Mouse (Mus musculus) brain, adult 2 months (tissue): ENCODE measurements around the gene Snap47.

Experiments used
- DNase-seq: peaks from one replicate; pipeline ENCODE4 v3.0.0; 2011; ENCODE audit warnings: low read depth, low spot score

The Snap47 gene

DNA sequence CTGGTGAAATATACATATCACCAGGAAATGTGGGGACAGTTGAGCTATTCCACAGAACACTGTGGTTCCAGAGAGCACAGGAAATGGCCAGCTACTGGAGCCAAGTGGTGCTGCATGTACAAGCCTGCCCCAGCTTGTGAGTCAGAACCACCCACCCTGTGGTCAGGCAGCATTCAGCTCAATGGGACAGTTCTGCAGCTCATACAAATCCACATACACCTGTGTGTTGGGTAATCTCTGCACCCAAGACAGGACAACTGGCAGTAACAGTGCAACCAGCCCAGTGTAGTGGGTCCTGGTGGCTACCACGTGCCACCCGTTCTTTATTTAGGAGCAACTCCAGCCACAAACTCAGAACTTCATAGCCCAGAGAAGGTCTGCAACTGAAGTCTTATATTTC lies 29.0 kb downstream of the Snap47 start:
- DNase-seq, result peak; percentile 38

DNA sequence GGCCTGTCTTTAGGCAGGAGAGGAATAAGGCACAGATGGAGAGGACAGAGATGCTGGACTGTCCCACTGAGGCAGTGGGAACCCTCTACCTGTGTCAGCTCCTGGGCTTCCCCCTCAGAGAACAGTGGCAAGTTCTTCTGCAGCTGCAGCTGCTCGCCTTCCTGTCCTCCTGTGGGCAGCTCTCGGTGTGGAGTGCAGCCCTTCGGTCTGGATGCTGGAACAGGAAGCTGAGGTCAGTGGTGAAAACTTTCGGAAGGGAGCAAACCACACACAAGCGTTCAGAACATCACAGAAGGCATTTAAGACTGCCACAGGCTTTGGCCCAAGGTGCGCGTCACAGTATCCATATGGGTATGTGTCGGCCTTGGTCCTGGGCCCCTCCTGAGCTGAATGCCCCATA lies 29.6 kb downstream of the Snap47 start:
- no peak for DNase-seq

DNA sequence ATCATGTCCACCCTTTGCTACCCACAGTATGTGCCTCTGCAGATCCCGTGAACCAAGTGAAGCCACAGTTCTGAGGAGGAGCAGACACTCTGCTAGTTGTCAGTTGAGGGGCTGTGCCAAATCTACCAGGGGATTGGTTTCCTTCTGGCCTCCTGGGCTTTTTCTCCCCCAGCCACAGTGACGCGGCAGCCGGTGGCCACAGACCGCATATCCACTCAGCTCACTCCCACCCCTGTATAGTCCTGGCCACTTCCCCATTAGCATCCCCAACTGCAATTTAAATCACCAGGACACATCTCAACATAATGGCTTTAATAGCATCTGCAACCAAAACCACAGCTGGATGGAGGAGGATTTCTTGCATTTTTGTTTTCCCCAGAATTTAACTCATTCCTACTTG lies 32.3 kb downstream of the Snap47 start:
- DNase-seq, result no peak

DNA sequence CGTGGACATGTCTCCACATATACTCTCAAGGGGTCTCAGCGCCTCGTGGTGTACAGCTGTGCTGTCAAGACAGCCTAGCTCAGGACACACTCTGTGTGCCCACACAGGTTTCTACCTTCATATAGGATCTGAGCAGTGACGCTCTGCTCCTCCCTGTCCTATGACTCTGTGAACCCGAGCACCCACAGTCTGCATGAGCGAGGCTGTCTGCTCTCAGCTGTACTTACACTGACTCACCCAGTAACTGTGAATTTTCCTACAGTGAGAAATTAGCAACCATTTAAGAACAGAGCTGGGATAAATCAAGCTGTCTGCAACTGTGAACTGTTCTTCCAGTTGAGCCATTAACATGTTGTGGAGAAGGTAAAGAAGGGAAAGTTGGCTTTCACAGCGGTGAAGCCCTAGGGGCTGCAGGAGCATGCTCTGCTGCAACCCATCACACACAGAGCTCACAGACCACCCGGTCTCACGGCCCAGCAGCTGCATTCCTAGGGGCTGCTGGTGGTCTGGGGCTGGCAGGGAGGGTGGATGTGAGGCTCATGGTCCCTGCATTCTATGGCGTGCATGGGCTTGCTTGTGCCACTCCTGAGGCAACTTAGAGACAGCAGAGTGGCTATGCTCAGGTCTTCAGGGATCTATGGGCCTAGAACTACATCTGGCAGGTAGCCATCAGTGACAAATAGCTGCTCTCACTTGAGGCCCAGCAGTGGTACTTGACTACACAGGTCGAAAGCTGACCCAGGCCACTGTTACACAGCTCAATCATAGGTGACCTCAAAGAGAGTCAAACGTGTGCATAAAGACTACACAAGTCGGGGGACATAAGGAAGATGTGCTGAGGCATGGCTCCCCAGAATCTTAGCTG lies 37.8 kb downstream of the Snap47 start:
- peak; percentile 82 for DNase-seq

DNA sequence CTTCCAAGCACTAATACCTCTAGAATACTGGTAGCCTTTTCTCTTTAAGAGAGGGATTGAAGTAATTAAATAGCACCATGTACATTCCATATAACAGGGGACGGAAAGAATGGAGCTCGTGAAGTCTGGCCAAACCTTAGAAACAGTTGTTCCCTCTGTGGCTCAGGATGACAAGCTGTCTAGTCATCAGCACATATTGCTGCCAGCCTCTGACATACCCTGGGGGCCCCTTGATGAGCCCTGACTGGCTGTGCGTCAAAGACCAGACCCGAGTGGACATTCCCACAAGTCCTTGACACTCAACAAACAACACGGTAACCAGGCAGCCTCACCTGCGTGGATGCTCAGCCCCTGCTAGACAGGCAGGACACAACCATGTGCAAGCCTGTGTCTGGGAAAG lies 38.9 kb downstream of the Snap47 start:
- no peak for DNase-seq

DNA sequence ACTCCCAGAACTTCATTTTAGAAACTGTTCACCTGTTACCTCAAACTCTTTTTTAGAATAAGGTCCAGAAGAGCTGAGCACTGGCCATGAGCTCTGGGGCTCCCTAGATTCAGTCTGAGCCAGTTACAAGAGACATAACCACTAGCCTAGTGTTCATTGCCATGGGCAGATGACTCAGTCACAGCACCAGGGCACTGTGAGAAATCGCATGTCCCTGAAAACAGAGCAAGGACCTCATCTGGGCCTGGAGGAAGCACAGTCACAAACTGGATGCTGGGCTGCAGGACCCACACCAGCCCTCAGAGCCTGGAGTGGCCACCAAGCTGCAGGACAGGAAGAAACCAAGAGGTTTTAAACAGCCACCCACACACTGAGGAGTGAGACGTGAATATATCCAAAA lies 40.1 kb downstream of the Snap47 start:
- DNase-seq, result no peak

DNA sequence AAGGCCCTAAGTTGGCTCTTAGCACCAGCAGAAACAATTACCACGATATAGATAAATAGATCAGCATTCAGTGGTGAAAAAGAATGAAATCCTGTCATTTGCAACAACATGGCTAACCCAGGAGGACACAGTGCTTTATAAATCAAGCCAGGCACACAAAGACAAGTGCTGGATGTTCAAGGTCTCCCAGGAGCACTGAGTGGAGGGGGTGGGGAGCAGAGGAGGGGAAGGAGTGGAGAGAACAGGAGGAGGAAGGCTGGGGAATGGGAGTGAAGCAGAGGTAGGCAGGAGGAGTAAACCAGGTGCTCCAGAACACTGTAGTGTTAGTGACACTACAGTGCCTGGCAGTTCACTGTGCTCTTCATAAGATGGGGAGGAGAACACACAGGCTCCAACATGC lies 45.2 kb downstream of the Snap47 start:
- no peak for DNase-seq

DNA sequence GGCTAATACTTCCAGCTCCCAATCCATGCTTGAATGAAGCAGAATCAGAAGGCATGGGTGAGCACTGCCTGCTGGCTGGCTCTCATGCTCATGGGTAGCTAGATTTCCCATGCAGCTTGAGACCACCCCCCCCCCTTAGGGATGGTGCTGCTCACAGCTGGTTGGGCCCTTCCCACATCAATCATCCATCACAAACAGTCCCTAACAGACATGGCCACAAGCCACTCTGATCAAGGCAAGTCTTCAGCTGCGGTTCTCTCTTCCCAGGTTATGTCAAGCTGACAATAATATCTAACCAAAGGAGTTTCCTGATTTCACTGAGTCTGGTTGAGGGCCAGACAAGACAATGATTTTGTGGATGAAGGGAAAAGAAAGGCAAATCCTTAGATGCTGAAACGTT lies 50.1 kb downstream of the Snap47 start:
- DNase-seq, result no peak

DNA sequence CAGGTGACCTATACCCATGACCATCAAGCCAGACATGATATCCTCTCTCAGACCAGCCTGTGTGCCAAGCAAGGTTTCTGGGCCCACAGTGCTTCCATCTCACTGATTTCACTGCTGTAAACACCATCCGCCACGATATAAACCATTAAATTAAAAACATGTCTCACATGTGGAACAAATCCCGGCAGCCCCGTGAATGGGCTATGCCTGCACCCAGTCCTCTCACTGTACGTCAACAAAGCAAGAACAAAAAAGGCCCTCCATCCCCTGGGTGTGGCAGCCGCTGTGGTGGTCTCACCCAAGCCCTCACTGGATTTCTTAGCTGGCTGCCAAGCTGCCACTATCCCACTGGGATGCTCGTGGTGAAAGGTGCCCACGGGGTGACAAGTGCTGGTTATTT lies 51.2 kb downstream of the Snap47 start:
- DNase-seq, result no peak

DNA sequence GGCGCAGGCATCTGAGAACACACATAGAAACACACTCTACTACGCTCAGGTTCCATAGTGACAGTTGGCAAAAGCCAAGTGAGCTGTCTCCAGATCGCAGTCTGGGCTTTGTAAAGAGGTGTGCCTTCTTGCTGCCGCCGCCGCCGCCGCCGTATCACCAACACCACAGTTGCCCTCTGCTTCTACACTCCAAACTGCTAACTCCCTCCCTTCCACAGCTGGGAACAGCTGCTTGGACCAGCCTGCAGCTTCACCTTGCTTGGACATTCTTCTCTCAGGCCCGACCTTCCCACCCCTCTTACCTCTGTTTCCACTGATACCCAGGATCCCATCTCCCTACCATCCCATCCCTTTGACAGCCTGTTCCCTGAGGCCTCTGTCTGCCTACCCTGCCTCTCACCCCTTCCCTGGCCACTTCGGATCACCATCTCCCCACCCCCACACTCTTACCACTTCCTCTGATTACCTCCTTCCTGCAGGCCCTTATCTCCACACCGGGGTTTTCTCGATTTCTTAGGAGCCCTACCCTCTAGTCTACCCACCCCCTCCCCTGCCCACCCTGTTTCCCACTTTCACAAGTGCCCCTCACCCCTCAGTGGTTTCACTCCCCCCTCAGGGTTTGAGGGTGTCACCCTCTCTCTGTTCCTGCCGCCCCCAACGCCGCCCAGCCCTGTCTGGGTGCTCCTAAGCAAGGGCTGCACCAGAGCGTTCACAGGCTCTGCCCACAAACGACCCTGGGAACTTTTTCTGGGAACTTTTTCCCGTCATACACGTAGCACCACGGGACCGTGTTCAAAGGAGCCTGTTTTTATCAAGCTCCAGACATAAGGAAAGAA lies 53.2 kb downstream of the Snap47 start:
- no peak for DNase-seq

DNA sequence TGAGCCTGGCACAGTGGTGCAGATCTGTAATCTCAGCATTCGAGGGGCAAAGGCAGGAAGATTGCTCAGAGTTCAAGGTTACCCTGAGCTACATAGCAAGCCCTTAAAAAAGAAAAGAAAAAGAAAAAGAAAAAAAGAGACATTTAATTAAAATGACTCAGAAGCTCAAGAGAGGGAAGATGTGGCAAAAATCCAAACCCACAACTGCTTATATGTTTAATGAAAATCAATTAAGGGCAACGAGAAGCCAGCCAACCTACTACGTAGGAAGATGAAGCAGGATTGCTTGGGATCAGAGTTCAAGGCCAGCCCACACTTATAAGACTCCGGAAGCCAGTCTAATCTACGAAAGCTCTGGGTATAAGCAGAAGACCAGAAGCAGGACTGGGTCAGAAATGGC lies 56.5 kb downstream of the Snap47 start:
- DNase-seq, result no peak

DNA sequence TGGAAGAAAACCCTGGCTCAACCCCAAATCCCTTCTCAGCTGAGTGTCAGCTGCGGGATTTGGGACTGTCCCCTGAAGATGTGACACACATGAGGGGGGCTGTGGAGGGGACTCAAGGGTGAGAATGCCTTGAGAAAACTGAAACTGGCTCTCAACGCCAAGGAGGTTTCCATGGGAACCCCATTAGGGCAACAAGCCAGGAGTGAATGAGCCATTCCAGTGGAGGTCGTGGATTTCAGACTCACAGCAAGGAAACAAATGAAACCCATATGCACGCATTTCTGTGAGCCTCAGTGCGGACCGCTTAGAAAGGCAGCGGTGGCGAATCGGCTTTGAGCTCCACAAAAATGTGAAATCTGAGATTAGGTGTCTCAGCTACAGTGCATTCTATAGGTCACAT lies 57.4 kb downstream of the Snap47 start:
- DNase-seq, result peak; percentile 47

DNA sequence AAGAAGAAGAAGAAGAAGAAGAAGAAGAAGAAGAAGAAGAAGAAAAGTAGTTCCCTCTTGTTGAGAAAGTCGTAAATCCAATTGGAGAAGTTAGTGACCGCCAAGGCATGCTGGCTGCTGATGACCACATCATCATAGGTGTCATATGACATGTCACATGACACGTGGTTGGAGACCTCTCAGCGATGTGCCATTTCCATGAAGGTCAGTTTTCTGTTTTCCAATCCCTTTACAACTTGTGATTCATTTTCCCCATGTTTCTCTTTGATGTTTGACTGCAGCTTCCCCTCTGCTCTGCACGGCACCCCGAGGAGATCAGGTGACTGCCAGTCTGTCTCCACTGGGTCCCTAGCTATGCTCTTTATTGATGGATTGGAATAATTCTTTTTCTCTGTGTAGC lies 58.7 kb downstream of the Snap47 start:
- DNase-seq, result no peak

DNA sequence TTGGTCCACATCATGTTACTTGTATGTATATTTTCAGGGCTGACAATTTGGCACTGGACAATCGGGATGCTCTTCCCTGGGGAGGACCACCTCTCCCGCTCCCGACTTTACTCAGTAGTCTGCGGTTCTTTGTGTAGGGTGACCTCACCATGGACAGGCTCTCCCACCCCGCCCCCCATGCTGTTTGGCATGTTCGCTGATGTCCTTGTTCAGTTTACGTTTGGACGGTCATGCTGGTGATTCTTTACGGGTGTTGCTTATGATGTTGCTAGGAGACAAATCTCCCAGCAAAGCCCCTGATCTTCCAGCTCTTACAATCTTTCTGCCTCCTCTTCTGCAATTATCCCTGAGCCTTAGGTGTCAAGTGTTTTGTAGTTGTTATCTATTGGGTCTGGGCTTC lies 60.5 kb downstream of the Snap47 start:
- DNase-seq, result no peak

DNA sequence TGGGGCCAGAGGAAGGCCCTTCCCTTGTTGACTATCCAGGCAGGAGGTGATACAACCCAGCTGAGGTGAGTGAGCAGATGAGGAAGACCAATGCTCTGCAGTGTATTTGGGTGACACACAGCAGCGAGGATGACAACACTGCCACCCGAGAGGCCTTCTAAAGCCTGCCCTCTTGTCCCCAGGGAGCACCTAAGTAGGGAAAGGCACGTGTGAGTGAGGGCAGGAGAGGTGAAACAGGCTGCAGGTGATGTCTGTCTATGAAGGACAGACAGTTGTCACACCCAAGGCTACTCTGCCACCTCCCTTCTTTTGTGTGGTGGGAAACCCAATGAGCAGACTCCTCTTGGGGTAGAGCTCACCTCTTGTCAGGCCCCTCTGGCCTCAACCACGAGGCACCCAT lies 61.4 kb downstream of the Snap47 start:
- no peak for DNase-seq

DNA sequence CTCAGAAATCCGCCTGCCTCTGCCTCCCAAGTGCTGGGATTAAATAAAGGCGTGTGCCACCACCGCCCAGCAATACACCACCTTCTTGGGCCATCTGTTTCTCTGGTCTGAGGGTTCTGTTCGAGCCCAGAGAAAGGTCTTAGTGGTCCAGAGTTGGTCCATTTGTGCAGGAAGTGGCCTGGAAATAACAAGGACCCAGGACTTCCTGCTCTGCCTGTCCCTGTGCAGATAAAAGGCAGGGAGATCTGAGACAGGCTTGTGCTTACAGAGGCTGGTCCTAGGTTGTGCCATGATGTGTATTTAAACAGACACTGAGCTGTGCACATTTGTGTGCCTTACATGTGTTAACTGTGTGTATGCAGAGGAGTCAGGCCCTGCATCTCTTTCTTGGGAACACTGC lies 62.2 kb downstream of the Snap47 start:
- DNase-seq, result no peak

DNA sequence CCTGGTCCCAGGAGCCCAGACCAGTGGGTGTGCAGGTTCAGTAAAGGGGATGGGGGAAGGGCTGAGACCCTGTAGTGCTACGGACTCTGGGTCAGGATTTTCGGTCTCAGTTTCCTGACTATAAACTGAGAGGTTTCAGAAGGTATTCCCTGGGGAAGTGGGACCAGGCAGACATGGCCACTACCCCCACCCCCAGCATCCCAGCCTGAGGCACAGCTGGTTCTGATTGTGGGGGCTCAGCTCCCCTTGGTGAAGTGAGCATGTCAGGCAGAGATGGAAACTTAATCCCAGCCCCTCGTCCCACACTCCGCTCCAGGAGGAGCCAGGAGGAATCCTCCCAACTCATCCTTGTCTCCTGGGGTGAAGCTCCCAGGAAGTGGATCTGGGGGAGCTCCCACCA lies 63.5 kb downstream of the Snap47 start:
- DNase-seq, result no peak

DNA sequence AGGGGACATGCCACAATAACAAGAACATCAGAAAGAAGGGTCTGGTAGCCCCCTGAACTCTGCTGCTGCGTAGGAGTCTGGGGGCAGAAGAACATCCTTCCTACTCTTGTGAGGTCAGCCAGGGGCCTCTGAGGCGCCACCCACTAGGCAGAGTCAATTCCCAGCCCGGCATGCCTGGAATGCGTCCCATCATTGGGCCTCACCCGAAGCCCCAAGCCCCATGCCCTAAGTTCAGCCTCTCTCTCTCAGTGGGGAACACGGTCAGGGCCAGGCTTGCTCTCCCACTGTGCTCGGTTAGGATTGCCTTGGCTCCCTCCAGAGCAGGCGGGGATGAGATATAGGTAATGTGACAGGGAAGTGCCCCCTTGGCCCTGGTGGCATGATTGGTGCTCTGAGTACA lies 65.9 kb downstream of the Snap47 start:
- DNase-seq, result no peak

DNA sequence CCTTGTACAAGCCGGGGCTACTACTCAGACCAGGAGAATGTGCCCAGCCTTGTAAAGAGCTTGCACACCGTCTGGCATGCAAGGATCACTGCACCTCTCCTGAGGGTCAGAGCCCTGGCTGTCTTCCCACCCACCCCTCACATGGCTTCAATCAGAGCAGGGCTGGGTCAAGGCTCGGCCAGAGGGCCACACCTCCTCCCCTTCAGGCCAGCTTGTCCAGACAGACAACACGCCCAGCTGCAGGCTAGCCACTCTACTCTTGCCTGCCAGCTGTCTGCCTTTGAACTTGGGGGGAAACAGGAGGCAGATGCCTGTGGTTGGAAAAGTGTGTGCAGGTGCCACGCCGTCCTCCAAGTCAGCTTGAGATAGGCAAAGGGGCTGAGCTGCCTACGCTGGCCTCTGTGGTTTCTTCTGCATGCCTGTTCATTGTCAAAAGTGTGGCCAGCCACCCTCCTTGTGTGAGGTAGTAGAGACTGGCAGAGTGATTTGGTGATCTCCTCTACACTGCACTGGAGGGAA lies 66.5 kb downstream of the Snap47 start:
- DNase-seq, result no peak

DNA sequence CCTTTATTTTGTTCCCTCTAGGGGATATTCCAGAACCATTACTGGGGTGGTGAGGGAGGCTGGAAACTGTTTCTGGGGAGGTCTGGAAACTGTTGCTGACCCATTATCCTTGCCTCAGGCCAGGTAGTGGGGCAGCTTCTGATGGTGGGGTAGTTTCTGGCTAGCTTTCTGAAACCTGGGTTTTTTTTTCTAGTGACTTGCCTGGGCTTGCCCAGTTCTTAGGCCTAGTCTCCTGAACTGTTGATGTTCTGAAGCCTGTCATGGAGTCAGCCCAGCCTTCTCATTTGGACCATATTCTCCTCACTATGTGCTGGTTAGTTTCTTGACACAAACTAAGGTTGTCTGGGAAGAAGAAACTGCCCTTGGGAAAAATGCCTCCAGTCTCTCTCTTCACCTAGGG lies 71.4 kb downstream of the Snap47 start:
- no peak for DNase-seq

DNA sequence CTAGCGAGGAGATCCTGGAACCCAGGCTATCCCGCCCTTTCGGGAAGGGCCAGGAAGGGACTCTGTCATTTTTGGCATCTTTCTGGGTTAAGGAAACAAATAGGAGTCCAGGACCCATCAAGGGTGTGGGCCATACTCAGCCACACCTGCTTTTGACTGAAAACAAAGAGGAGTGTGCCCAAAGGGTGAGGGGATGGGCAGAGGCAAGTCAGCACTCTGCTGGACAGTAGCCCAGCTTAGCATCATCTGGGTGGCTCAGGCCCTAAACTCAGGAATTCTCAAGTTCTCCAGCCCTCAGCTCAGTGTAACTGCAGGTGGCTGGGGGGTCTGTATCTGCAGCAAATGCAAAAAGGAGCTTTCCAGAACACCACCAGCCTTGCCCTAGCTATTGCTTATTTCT lies 73.0 kb downstream of the Snap47 start:
- DNase-seq, result no peak

DNA sequence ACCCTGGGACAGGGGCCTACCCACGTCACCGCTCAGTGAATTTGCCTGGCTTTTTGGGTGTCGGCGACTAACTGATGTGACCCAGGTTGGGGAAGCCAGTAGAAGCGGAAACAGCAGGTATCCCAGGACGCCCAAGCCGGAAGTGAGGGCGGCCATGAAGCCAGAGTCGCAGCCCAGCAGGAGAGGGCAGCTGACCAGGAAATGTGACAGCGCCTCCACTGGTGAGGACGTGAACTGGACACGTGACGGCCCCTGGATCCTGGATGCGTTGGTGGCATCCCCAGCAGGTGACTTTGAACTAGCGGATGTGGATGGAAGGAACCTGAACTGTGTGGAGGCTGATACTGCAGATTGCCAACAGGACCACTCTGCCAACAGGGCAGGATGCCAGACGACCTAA lies 75.5 kb downstream of the Snap47 start, which contains the start of gene Prss38:
Gene Prss38 (minus strand): TSS at position 183 of the 400 bp plus-strand sequence.
- no peak for DNase-seq

DNA sequence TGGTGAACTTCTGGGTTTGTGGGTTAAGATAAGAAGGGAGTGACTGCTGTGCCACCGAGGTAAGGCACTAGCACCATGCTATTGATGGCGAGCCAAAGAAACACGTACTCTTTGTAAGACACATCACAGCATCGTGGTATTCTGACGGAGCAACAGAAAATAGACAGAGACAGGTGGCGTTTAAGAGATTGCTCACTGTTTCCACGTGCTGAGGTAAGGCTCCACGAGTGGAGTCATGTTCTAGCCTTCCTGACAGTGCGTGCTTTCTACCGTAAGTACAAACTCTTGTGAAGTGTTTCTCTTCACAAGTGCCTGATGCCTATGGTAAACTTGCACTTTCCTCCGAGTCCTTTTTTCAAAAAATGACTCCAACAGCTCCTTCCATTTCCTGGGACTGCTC lies 81.1 kb downstream of the Snap47 start:
- DNase-seq, result no peak
